Mouse (Mus musculus): ENCODE measurements around the gene Nyap1.

DNA sequence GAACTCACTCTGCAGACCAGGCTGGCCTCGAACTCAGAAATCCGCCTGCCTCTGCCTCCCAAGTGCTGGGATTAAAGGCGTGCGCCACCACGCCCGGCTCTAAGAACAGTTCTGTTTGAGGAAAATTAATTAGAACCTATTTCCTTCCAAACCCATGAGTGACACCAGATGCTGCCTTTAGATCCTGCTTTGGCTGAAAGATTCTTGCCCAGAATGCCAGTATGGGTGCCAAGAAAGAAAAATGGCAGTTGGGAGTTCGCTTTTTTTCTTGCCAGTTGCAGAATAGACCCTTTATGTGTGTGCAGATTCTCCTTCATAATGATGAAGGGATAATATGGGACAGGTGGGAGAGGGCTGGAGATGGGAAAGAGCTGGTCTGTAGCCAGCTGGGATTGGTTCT, 2.8 kb upstream of the Nyap1 start:
- TF ChIP-seq CTCF (IDR thresholded peaks at IDR 0.05; ENCODE audit: control insufficient read depth, insufficient read depth, insufficient read length) (no peak), CEBPB (IDR thresholded peaks at IDR 0.05; ENCODE audit: low read depth) (no peak), USF1 (IDR thresholded peaks at IDR 0.05; ENCODE audit: low read depth) (no peak), MAX (IDR thresholded peaks at IDR 0.05) (no peak), MYOG (IDR thresholded peaks at IDR 0.05; ENCODE audit: control insufficient read depth, extremely low read depth, insufficient read length) (no peak)
